Mouse (Mus musculus): Measurements from ENCODE around the gene Itm2c. TPM values are rescaled to one million over a fixed set of nuclear protein-coding genes. Genes with fewer than 3 reads are reported as not detected.

Itm2c gene
- total RNA-seq, 1 experiment = 82.9 TPM

- TF ChIP-seq ZNF384 (IDR thresholded peaks at IDR 0.05; ENCODE audit: low read depth, low read length) = no peak
- TF ChIP-seq CHD2 (IDR thresholded peaks at IDR 0.05; ENCODE audit: low read depth, low read length) = no peak
- no peak for TF ChIP-seq HCFC1 (IDR thresholded peaks at IDR 0.05; ENCODE audit: borderline replicate concordance, insufficient read depth, low read length)
- no peak for TF ChIP-seq ZC3H11A (IDR thresholded peaks at IDR 0.05; ENCODE audit: borderline replicate concordance, low read depth, low read length)
- no peak for TF ChIP-seq MAFK (IDR thresholded peaks at IDR 0.05; ENCODE audit: insufficient read depth, low read depth, low read length)
- Histone ChIP-seq H3K27ac (ENCODE audit: insufficient read depth, low read depth, low read length, poor library complexity, severe bottlenecking) (no peak overlapping the region), H3K9me3 (ENCODE audit: control insufficient read depth, insufficient read depth, low read depth, low read length) (no peaks in the 10 kb centered on the region), H3K4me3 (ENCODE audit: insufficient read depth in 1 of 2, low read depth in 1 of 2, low read length in 2 of 2, poor library complexity in 1 of 2, severe bottlenecking in 1 of 2) (no peak overlapping the region), H3K9ac (ENCODE audit: insufficient read depth, low read depth, low read length, poor library complexity, severe bottlenecking) (no peak overlapping the region), H3K4me1 (ENCODE audit: control insufficient read depth in 2 of 2, insufficient read depth in 2 of 2, low read length in 2 of 2, poor library complexity in 1 of 2) (no peaks in the 10 kb centered on the region), H3K36me3 (ENCODE audit: control insufficient read depth, insufficient read depth, low read length, poor library complexity, severe bottlenecking) (no peaks in the 10 kb centered on the region)
- no peak for DNase-seq (ENCODE audit: low read depth, low spot score)
- in situ Hi-C loops (cut with MboI; ENCODE audit: low sequenced_read_pairs in 2 of 2, unreplicated experiment in 2 of 2) = no loop called here
Observed at GRCm38 (mm10) chr1:85949085-85949684, 55.1 kb downstream of the Itm2c start.

GRCm38 (mm10) chr1:85955150-85955549 lies 61.1 kb downstream of the Itm2c start:
- no peak for DNase-seq (ENCODE audit: low read depth, low spot score)
- H3K4me3 ChIP-seq (ENCODE audit: insufficient read depth in 1 of 2, low read depth in 1 of 2, low read length in 2 of 2, poor library complexity in 1 of 2, severe bottlenecking in 1 of 2) = no peak overlapping the region
- no peaks in the 10 kb centered on the region for H3K36me3 ChIP-seq (ENCODE audit: control insufficient read depth, insufficient read depth, low read length, poor library complexity, severe bottlenecking)
- in situ Hi-C loops (cut with MboI; ENCODE audit: low sequenced_read_pairs in 2 of 2, unreplicated experiment in 2 of 2) = no loop called here
- H3K9ac ChIP-seq (ENCODE audit: insufficient read depth, low read depth, low read length, poor library complexity, severe bottlenecking) = no peak overlapping the region
- no peak for TF ChIP-seq CHD2 (IDR thresholded peaks at IDR 0.05; ENCODE audit: low read depth, low read length)
- TF ChIP-seq HCFC1 (IDR thresholded peaks at IDR 0.05; ENCODE audit: borderline replicate concordance, insufficient read depth, low read length) = no peak
- TF ChIP-seq MAFK (IDR thresholded peaks at IDR 0.05; ENCODE audit: insufficient read depth, low read depth, low read length) = no peak
- no peak for TF ChIP-seq ZC3H11A (IDR thresholded peaks at IDR 0.05; ENCODE audit: borderline replicate concordance, low read depth, low read length)
- no peak for TF ChIP-seq ZNF384 (IDR thresholded peaks at IDR 0.05; ENCODE audit: low read depth, low read length)
- H3K9me3 ChIP-seq (ENCODE audit: control insufficient read depth, insufficient read depth, low read depth, low read length) = no peaks in the 10 kb centered on the region
- H3K27ac ChIP-seq (ENCODE audit: insufficient read depth, low read depth, low read length, poor library complexity, severe bottlenecking) = no peak overlapping the region
- no peaks in the 10 kb centered on the region for H3K4me1 ChIP-seq (ENCODE audit: control insufficient read depth in 2 of 2, insufficient read depth in 2 of 2, low read length in 2 of 2, poor library complexity in 1 of 2)

- H3K9ac ChIP-seq (ENCODE audit: insufficient read depth, low read depth, low read length, poor library complexity, severe bottlenecking) = no peak overlapping the region
- TF ChIP-seq CHD2 (IDR thresholded peaks at IDR 0.05; ENCODE audit: low read depth, low read length) (no peak), HCFC1 (IDR thresholded peaks at IDR 0.05; ENCODE audit: borderline replicate concordance, insufficient read depth, low read length) (no peak), ZNF384 (IDR thresholded peaks at IDR 0.05; ENCODE audit: low read depth, low read length) (no peak), MAFK (IDR thresholded peaks at IDR 0.05; ENCODE audit: insufficient read depth, low read depth, low read length) (no peak), ZC3H11A (IDR thresholded peaks at IDR 0.05; ENCODE audit: borderline replicate concordance, low read depth, low read length) (no peak)
- no peaks in the 10 kb centered on the region for H3K9me3 ChIP-seq (ENCODE audit: control insufficient read depth, insufficient read depth, low read depth, low read length)
- no peak overlapping the region for H3K27ac ChIP-seq (ENCODE audit: insufficient read depth, low read depth, low read length, poor library complexity, severe bottlenecking)
- no peak for DNase-seq (ENCODE audit: low read depth, low spot score)
- no peak overlapping the region for H3K4me3 ChIP-seq (ENCODE audit: insufficient read depth in 1 of 2, low read depth in 1 of 2, low read length in 2 of 2, poor library complexity in 1 of 2, severe bottlenecking in 1 of 2)
- in situ Hi-C loops (cut with MboI; ENCODE audit: low sequenced_read_pairs in 2 of 2, unreplicated experiment in 2 of 2) = no loop called here
- no peaks in the 10 kb centered on the region for H3K4me1 ChIP-seq (ENCODE audit: control insufficient read depth in 2 of 2, insufficient read depth in 2 of 2, low read length in 2 of 2, poor library complexity in 1 of 2)
- H3K36me3 ChIP-seq (ENCODE audit: control insufficient read depth, insufficient read depth, low read length, poor library complexity, severe bottlenecking) = no peaks in the 10 kb centered on the region
Observed at GRCm38 (mm10) chr1:85957290-85957689, 63.2 kb downstream of the Itm2c start.

GRCm38 (mm10) chr1:85957942-85958619 lies 64.0 kb downstream of the Itm2c start:
- no peak for TF ChIP-seq MAFK (IDR thresholded peaks at IDR 0.05; ENCODE audit: insufficient read depth, low read depth, low read length)
- TF ChIP-seq ZC3H11A (IDR thresholded peaks at IDR 0.05; ENCODE audit: borderline replicate concordance, low read depth, low read length) = no peak
- no peak for TF ChIP-seq HCFC1 (IDR thresholded peaks at IDR 0.05; ENCODE audit: borderline replicate concordance, insufficient read depth, low read length)
- no peak for TF ChIP-seq CHD2 (IDR thresholded peaks at IDR 0.05; ENCODE audit: low read depth, low read length)
- TF ChIP-seq ZNF384 (IDR thresholded peaks at IDR 0.05; ENCODE audit: low read depth, low read length) = no peak
- in situ Hi-C loops (cut with MboI; ENCODE audit: low sequenced_read_pairs in 2 of 2, unreplicated experiment in 2 of 2) = no loop called here
- DNase-seq (ENCODE audit: low read depth, low spot score) = no peak
- no peak overlapping the region for H3K27ac ChIP-seq (ENCODE audit: insufficient read depth, low read depth, low read length, poor library complexity, severe bottlenecking)
- no peaks in the 10 kb centered on the region for H3K9me3 ChIP-seq (ENCODE audit: control insufficient read depth, insufficient read depth, low read depth, low read length)
- no peaks in the 10 kb centered on the region for H3K4me1 ChIP-seq (ENCODE audit: control insufficient read depth in 2 of 2, insufficient read depth in 2 of 2, low read length in 2 of 2, poor library complexity in 1 of 2)
- H3K36me3 ChIP-seq (ENCODE audit: control insufficient read depth, insufficient read depth, low read length, poor library complexity, severe bottlenecking) = no peaks in the 10 kb centered on the region
- no peak overlapping the region for H3K9ac ChIP-seq (ENCODE audit: insufficient read depth, low read depth, low read length, poor library complexity, severe bottlenecking)
- H3K4me3 ChIP-seq (ENCODE audit: insufficient read depth in 1 of 2, low read depth in 1 of 2, low read length in 2 of 2, poor library complexity in 1 of 2, severe bottlenecking in 1 of 2) = no peak overlapping the region

Other genes starting within 250 kb of the Itm2c start
- not detected in 2 replicates for gene Sp100, start 244.3 kb upstream of the Itm2c start, total RNA-seq (2012; rRNA removed)
- 0.63 and 0.76 TPM in 2 replicates for gene A630001G21Rik, start 115.6 kb upstream of the Itm2c start, total RNA-seq (2012; rRNA removed)
- 43.2 and 51.9 TPM in 2 replicates for gene Cab39, start 100.8 kb upstream of the Itm2c start, total RNA-seq (2012; rRNA removed)
- 0.09 TPM in 1 of 2 replicates, not detected in the other for gene 4933407L21Rik, start 34.2 kb downstream of the Itm2c start, total RNA-seq (2012; rRNA removed)
- gene Gpr55, start 66.7 kb downstream of the Itm2c start, total RNA-seq (2012; rRNA removed) = 0.11 and 0.18 TPM in 2 replicates
- not detected in 2 replicates for gene Spata3, start 122.5 kb downstream of the Itm2c start, total RNA-seq (2012; rRNA removed)
- 0.48 and 0.67 TPM in 2 replicates for gene 2810459M11Rik, start 151.6 kb downstream of the Itm2c start, total RNA-seq (2012; rRNA removed)
- gene Psmd1, start 170.1 kb downstream of the Itm2c start, total RNA-seq (2012; rRNA removed) = 114 and 177 TPM in 2 replicates
- 0.13 and 0.21 TPM in 2 replicates for gene Htr2b, start 217.7 kb downstream of the Itm2c start, total RNA-seq (2012; rRNA removed)
- gene Gm21972, start 239.4 kb downstream of the Itm2c start, total RNA-seq (2012; rRNA removed) = not detected in 2 replicates